Mouse (Mus musculus): ENCODE data around the gene Il11ra1. TPM values are rescaled to one million over a fixed set of nuclear protein-coding genes. Genes with fewer than 3 reads are reported as not detected.
A peak's percentile ranks its signal among the peaks of the same experiment; 100 is the strongest.
"Not testable (repeated sequence)": the region's sequence is repeated elsewhere in the genome, so short reads cannot be mapped to it uniquely, and the experiment has no call there.

The Il11ra1 gene
- polyA plus RNA-seq, 1 experiment from 2014 or later: 31.5 TPM

GRCm38 (mm10) chr4:41772946-41773345 is 73.2 kb downstream of the Il11ra1 start:
- 0 out of 2 replicates have a peak overlapping the region, but pooled peaks have one; percentile 26 for H3K9ac ChIP-seq (ENCODE audit: low read depth, low read length)
- H3K4me2 ChIP-seq (ENCODE audit: low read length): peak overlapping the region; percentile 54
- not testable (repeated sequence) for H3K36me3 ChIP-seq (ENCODE audit: control insufficient read depth, insufficient read depth, low read length); H3K27me3 ChIP-seq (ENCODE audit: control insufficient read depth, insufficient read depth, low read depth, low read length); H3K4me1 ChIP-seq (ENCODE audit: control insufficient read depth, insufficient read depth, low read length); H3K27ac ChIP-seq (ENCODE audit: low read length); ATAC-seq; H3K9me3 ChIP-seq (replicated peaks; ENCODE audit: control insufficient read depth, low read length, poor library complexity, severe bottlenecking)
- WGBS: 0% methylated on average over 5 of the region's 16 CpGs
- peak overlapping the region; percentile 35 for H3K4me3 ChIP-seq (ENCODE audit: low read depth, low read length)

GRCm38 (mm10) chr4:41773502-41773901 is 73.7 kb downstream of the Il11ra1 start:
- Histone ChIP-seq H3K27ac (ENCODE audit: low read length) (peak overlapping the region; percentile 38; the same call in 1 of the 2 replicates), H3K9ac (ENCODE audit: low read depth, low read length) (peak overlapping the region; percentile 63; the same call in 1 of the 2 replicates), H3K4me2 (ENCODE audit: low read length) (peak overlapping the region; percentile 42), H3K4me3 (ENCODE audit: low read depth, low read length) (peak overlapping the region; percentile 45)
- ATAC-seq; H3K4me1 ChIP-seq (ENCODE audit: control insufficient read depth, insufficient read depth, low read length); H3K36me3 ChIP-seq (ENCODE audit: control insufficient read depth, insufficient read depth, low read length); H3K27me3 ChIP-seq (ENCODE audit: control insufficient read depth, insufficient read depth, low read depth, low read length); H3K9me3 ChIP-seq (replicated peaks; ENCODE audit: control insufficient read depth, low read length, poor library complexity, severe bottlenecking): not testable (repeated sequence)
- WGBS: 0% methylated on average over 11 of the region's 25 CpGs

GRCm38 (mm10) chr4:41774002-41774401 is 74.2 kb downstream of the Il11ra1 start, which contains the start of gene Ccl27a:
Gene Ccl27a (minus strand): TSS chr4:41774247.
- Histone ChIP-seq H3K4me2 (ENCODE audit: low read length) (peak within 1 kb of the TSS; percentile 56), H3K9ac (ENCODE audit: low read depth, low read length) (peak within 1 kb of the TSS; percentile 63; the same call in 1 of the 2 replicates), H3K4me3 (ENCODE audit: low read depth, low read length) (peak within 1 kb of the TSS; percentile 45), H3K27ac (ENCODE audit: low read length) (peak within 1 kb of the TSS; percentile 71)
- not testable (repeated sequence) for H3K4me1 ChIP-seq (ENCODE audit: control insufficient read depth, insufficient read depth, low read length); H3K27me3 ChIP-seq (ENCODE audit: control insufficient read depth, insufficient read depth, low read depth, low read length); H3K36me3 ChIP-seq (ENCODE audit: control insufficient read depth, insufficient read depth, low read length); H3K9me3 ChIP-seq (replicated peaks; ENCODE audit: control insufficient read depth, low read length, poor library complexity, severe bottlenecking); ATAC-seq
- under 1% methylated on average over 12 of the region's 14 CpGs for WGBS

- Histone ChIP-seq H3K4me2 (ENCODE audit: low read length) (peak overlapping the region; percentile 56), H3K9ac (ENCODE audit: low read depth, low read length) (peak overlapping the region; percentile 52; the same call in 1 of the 2 replicates), H3K27ac (ENCODE audit: low read length) (peak overlapping the region; percentile 71), H3K4me3 (ENCODE audit: low read depth, low read length) (peak overlapping the region; percentile 30)
- not testable (repeated sequence) for H3K4me1 ChIP-seq (ENCODE audit: control insufficient read depth, insufficient read depth, low read length); H3K27me3 ChIP-seq (ENCODE audit: control insufficient read depth, insufficient read depth, low read depth, low read length); H3K36me3 ChIP-seq (ENCODE audit: control insufficient read depth, insufficient read depth, low read length); H3K9me3 ChIP-seq (replicated peaks; ENCODE audit: control insufficient read depth, low read length, poor library complexity, severe bottlenecking)
- WGBS: 39% methylated on average over 3 of the region's 3 CpGs
- ATAC-seq: 0 out of 2 replicates have a peak, but pooled peaks have one; percentile 58
These were observed 74.7 kb downstream of the Il11ra1 start for GRCm38 (mm10) chr4:41774506-41774905.

GRCm38 (mm10) chr4:41775840-41776239 is 76.1 kb downstream of the Il11ra1 start:
- not testable (repeated sequence) for H3K27ac ChIP-seq (ENCODE audit: low read length)
- 73% methylated on average over 1 of the region's 1 CpGs for WGBS

GRCm38 (mm10) chr4:41781271-41781670 is 81.5 kb downstream of the Il11ra1 start:
- H3K27me3 ChIP-seq (ENCODE audit: control insufficient read depth, insufficient read depth, low read depth, low read length); H3K9ac ChIP-seq (ENCODE audit: low read depth, low read length); H3K4me3 ChIP-seq (ENCODE audit: low read depth, low read length); H3K9me3 ChIP-seq (replicated peaks; ENCODE audit: control insufficient read depth, low read length, poor library complexity, severe bottlenecking); ATAC-seq; H3K27ac ChIP-seq (ENCODE audit: low read length); H3K4me1 ChIP-seq (ENCODE audit: control insufficient read depth, insufficient read depth, low read length); H3K4me2 ChIP-seq (ENCODE audit: low read length); H3K36me3 ChIP-seq (ENCODE audit: control insufficient read depth, insufficient read depth, low read length): not testable (repeated sequence)
- 17% methylated on average over 4 of the region's 9 CpGs for WGBS

More at GRCm38 (mm10) chr4:41775840-41776239, 76.1 kb downstream of the Il11ra1 start:
- not testable (repeated sequence) for H3K27me3 ChIP-seq (ENCODE audit: control insufficient read depth, insufficient read depth, low read depth, low read length); H3K4me2 ChIP-seq (ENCODE audit: low read length); H3K9me3 ChIP-seq (replicated peaks; ENCODE audit: control insufficient read depth, low read length, poor library complexity, severe bottlenecking); H3K9ac ChIP-seq (ENCODE audit: low read depth, low read length); H3K36me3 ChIP-seq (ENCODE audit: control insufficient read depth, insufficient read depth, low read length); H3K4me1 ChIP-seq (ENCODE audit: control insufficient read depth, insufficient read depth, low read length); ATAC-seq; H3K4me3 ChIP-seq (ENCODE audit: low read depth, low read length)

- H3K27ac ChIP-seq (ENCODE audit: low read length): not testable (repeated sequence)
These were observed 82.1 kb downstream of the Il11ra1 start for GRCm38 (mm10) chr4:41781748-41782485.

GRCm38 (mm10) chr4:41782711-41783110 is 82.9 kb downstream of the Il11ra1 start:
- not testable (repeated sequence) for H3K4me1 ChIP-seq (ENCODE audit: control insufficient read depth, insufficient read depth, low read length); H3K4me3 ChIP-seq (ENCODE audit: low read depth, low read length); H3K9me3 ChIP-seq (replicated peaks; ENCODE audit: control insufficient read depth, low read length, poor library complexity, severe bottlenecking); H3K27ac ChIP-seq (ENCODE audit: low read length); ATAC-seq; H3K9ac ChIP-seq (ENCODE audit: low read depth, low read length); H3K4me2 ChIP-seq (ENCODE audit: low read length); H3K36me3 ChIP-seq (ENCODE audit: control insufficient read depth, insufficient read depth, low read length); H3K27me3 ChIP-seq (ENCODE audit: control insufficient read depth, insufficient read depth, low read depth, low read length)
- WGBS: 23% methylated on average over 3 of the region's 4 CpGs

More at GRCm38 (mm10) chr4:41781748-41782485, 82.1 kb downstream of the Il11ra1 start:
- ATAC-seq; H3K4me2 ChIP-seq (ENCODE audit: low read length); H3K4me3 ChIP-seq (ENCODE audit: low read depth, low read length); H3K36me3 ChIP-seq (ENCODE audit: control insufficient read depth, insufficient read depth, low read length); H3K9ac ChIP-seq (ENCODE audit: low read depth, low read length); H3K4me1 ChIP-seq (ENCODE audit: control insufficient read depth, insufficient read depth, low read length); H3K27me3 ChIP-seq (ENCODE audit: control insufficient read depth, insufficient read depth, low read depth, low read length); H3K9me3 ChIP-seq (replicated peaks; ENCODE audit: control insufficient read depth, low read length, poor library complexity, severe bottlenecking): not testable (repeated sequence)
- WGBS: 11% methylated on average over 9 of the region's 21 CpGs

- H3K27me3 ChIP-seq (ENCODE audit: control insufficient read depth, insufficient read depth, low read depth, low read length); H3K36me3 ChIP-seq (ENCODE audit: control insufficient read depth, insufficient read depth, low read length); H3K4me1 ChIP-seq (ENCODE audit: control insufficient read depth, insufficient read depth, low read length); H3K27ac ChIP-seq (ENCODE audit: low read length); ATAC-seq; H3K9me3 ChIP-seq (replicated peaks; ENCODE audit: control insufficient read depth, low read length, poor library complexity, severe bottlenecking); H3K4me2 ChIP-seq (ENCODE audit: low read length); H3K4me3 ChIP-seq (ENCODE audit: low read depth, low read length); H3K9ac ChIP-seq (ENCODE audit: low read depth, low read length): not testable (repeated sequence)
- WGBS: 20% methylated on average over 3 of the region's 3 CpGs
These were observed 83.4 kb downstream of the Il11ra1 start for GRCm38 (mm10) chr4:41783197-41783596.
